Mouse (Mus musculus): ENCODE measurements around the gene Iqcf6. TPM values are rescaled to one million over a fixed set of nuclear protein-coding genes. Genes with fewer than 3 reads are reported as not detected.
"Not testable (repeated sequence)": the region's sequence is repeated elsewhere in the genome, so short reads cannot be mapped to it uniquely, and the experiment has no call there.

Gene Iqcf6
- not detected for total RNA-seq (2018; cell fraction: chromatin; rRNA removed)
- not detected for total RNA-seq (2018; cell fraction: cytosol; rRNA removed)
- not detected for total RNA-seq (2018; cell fraction: nucleus; rRNA removed)
- not detected in 3 replicates for polyA plus RNA-seq (2018)

GRCm38 (mm10) chr9:106626282-106626681 is at the start of gene Iqcf6:
Gene Iqcf6 (plus strand): TSS chr9:106626582.
- no peaks in the 10 kb centered on the region for H3K79me2 ChIP-seq (ENCODE audit: inconsistent target)
- H3K36me3 ChIP-seq (ENCODE audit: inconsistent target) = no peaks in the 10 kb centered on the region
- no peak within 1 kb of the TSS for H3K4me3 ChIP-seq (ENCODE audit: inconsistent target)
- no peak within 1 kb of the TSS for H3K27ac ChIP-seq
- WGBS (ENCODE audit: missing documents) = 74% methylated on average over 2 of the region's 2 CpGs

- Histone ChIP-seq H3K27ac (no peak overlapping the region), H3K79me2 (ENCODE audit: inconsistent target) (no peaks in the 10 kb centered on the region), H3K36me3 (ENCODE audit: inconsistent target) (no peaks in the 10 kb centered on the region), H3K4me3 (ENCODE audit: inconsistent target) (no peak overlapping the region)
- 80% methylated on average over 7 of the region's 7 CpGs for WGBS (ENCODE audit: missing documents)
Observed at GRCm38 (mm10) chr9:106580016-106580415, 46.4 kb upstream of the Iqcf6 start.

GRCm38 (mm10) chr9:106582552-106582951 is 43.8 kb upstream of the Iqcf6 start:
- Histone ChIP-seq H3K4me3 (ENCODE audit: inconsistent target) (no peak overlapping the region), H3K79me2 (ENCODE audit: inconsistent target) (no peaks in the 10 kb centered on the region)
- WGBS (ENCODE audit: missing documents) = 80% methylated on average over 1 of the region's 1 CpGs

GRCm38 (mm10) chr9:106592158-106592557 is 34.2 kb upstream of the Iqcf6 start:
- H3K27ac ChIP-seq = no peak overlapping the region
- 87% methylated on average over 5 of the region's 5 CpGs for WGBS (ENCODE audit: missing documents)
- H3K79me2 ChIP-seq (ENCODE audit: inconsistent target) = no peaks in the 10 kb centered on the region
- no peaks in the 10 kb centered on the region for H3K36me3 ChIP-seq (ENCODE audit: inconsistent target)
- H3K4me3 ChIP-seq (ENCODE audit: inconsistent target) = no peak overlapping the region

More at GRCm38 (mm10) chr9:106582552-106582951, 43.8 kb upstream of the Iqcf6 start:
- no peaks in the 10 kb centered on the region for H3K36me3 ChIP-seq (ENCODE audit: inconsistent target)
- no peak overlapping the region for H3K27ac ChIP-seq

GRCm38 (mm10) chr9:106595402-106595801 is 31.0 kb upstream of the Iqcf6 start:
- not testable (repeated sequence) for H3K36me3 ChIP-seq (ENCODE audit: inconsistent target); H3K79me2 ChIP-seq (ENCODE audit: inconsistent target); H3K27ac ChIP-seq; H3K4me3 ChIP-seq (ENCODE audit: inconsistent target)
- WGBS (ENCODE audit: missing documents) = 60% methylated on average over 2 of the region's 4 CpGs

GRCm38 (mm10) chr9:106595836-106596235 is 30.5 kb upstream of the Iqcf6 start:
- H3K4me3 ChIP-seq (ENCODE audit: inconsistent target) = no peak overlapping the region
- no peaks in the 10 kb centered on the region for H3K36me3 ChIP-seq (ENCODE audit: inconsistent target)
- no peak overlapping the region for H3K27ac ChIP-seq
- WGBS (ENCODE audit: missing documents) = 90% methylated on average over 7 of the region's 7 CpGs
- no peaks in the 10 kb centered on the region for H3K79me2 ChIP-seq (ENCODE audit: inconsistent target)

- Histone ChIP-seq H3K36me3 (ENCODE audit: inconsistent target) (no peaks in the 10 kb centered on the region), H3K79me2 (ENCODE audit: inconsistent target) (no peaks in the 10 kb centered on the region), H3K4me3 (ENCODE audit: inconsistent target) (no peak overlapping the region), H3K27ac (no peak overlapping the region)
- WGBS (ENCODE audit: missing documents) = 51% methylated on average over 7 of the region's 7 CpGs
Observed at GRCm38 (mm10) chr9:106598466-106598865, 27.9 kb upstream of the Iqcf6 start.

- WGBS (ENCODE audit: missing documents) = 21% methylated on average over 8 of the region's 8 CpGs
- Histone ChIP-seq H3K79me2 (ENCODE audit: inconsistent target) (no peaks in the 10 kb centered on the region), H3K36me3 (ENCODE audit: inconsistent target) (no peaks in the 10 kb centered on the region), H3K27ac (no peak overlapping the region), H3K4me3 (ENCODE audit: inconsistent target) (no peak overlapping the region)
Observed at GRCm38 (mm10) chr9:106600546-106600945, 25.8 kb upstream of the Iqcf6 start.

- H3K36me3 ChIP-seq (ENCODE audit: inconsistent target) = no peaks in the 10 kb centered on the region
- 91% methylated on average over 4 of the region's 4 CpGs for WGBS (ENCODE audit: missing documents)
- H3K27ac ChIP-seq = no peak overlapping the region
- H3K4me3 ChIP-seq (ENCODE audit: inconsistent target) = no peak overlapping the region
- H3K79me2 ChIP-seq (ENCODE audit: inconsistent target) = no peaks in the 10 kb centered on the region
Observed at GRCm38 (mm10) chr9:106610727-106611126, 15.7 kb upstream of the Iqcf6 start.

GRCm38 (mm10) chr9:106613951-106614350 is 12.4 kb upstream of the Iqcf6 start:
- no peaks in the 10 kb centered on the region for H3K36me3 ChIP-seq (ENCODE audit: inconsistent target)
- WGBS (ENCODE audit: missing documents) = 71% methylated on average over 2 of the region's 2 CpGs
- H3K79me2 ChIP-seq (ENCODE audit: inconsistent target) = no peaks in the 10 kb centered on the region
- no peak overlapping the region for H3K27ac ChIP-seq
- H3K4me3 ChIP-seq (ENCODE audit: inconsistent target) = no peak overlapping the region

- Histone ChIP-seq H3K79me2 (ENCODE audit: inconsistent target) (no peaks in the 10 kb centered on the region), H3K4me3 (ENCODE audit: inconsistent target) (no peak overlapping the region), H3K27ac (no peak overlapping the region), H3K36me3 (ENCODE audit: inconsistent target) (no peaks in the 10 kb centered on the region)
- WGBS (ENCODE audit: missing documents) = 66% methylated on average over 3 of the region's 3 CpGs
Observed at GRCm38 (mm10) chr9:106614616-106615015, 11.8 kb upstream of the Iqcf6 start.

GRCm38 (mm10) chr9:106616306-106616705 is 10.1 kb upstream of the Iqcf6 start:
- H3K27ac ChIP-seq = no peak overlapping the region

GRCm38 (mm10) chr9:106617496-106617895 is 8.9 kb upstream of the Iqcf6 start:
- no peaks in the 10 kb centered on the region for H3K79me2 ChIP-seq (ENCODE audit: inconsistent target)

More at GRCm38 (mm10) chr9:106616306-106616705, 10.1 kb upstream of the Iqcf6 start:
- no peaks in the 10 kb centered on the region for H3K36me3 ChIP-seq (ENCODE audit: inconsistent target)
- no peaks in the 10 kb centered on the region for H3K79me2 ChIP-seq (ENCODE audit: inconsistent target)
- H3K4me3 ChIP-seq (ENCODE audit: inconsistent target) = no peak overlapping the region
- WGBS (ENCODE audit: missing documents) = 89% methylated on average over 9 of the region's 9 CpGs

GRCm38 (mm10) chr9:106627796-106628195 is 1.4 kb downstream of the Iqcf6 start:
- 48% methylated on average over 6 of the region's 8 CpGs for WGBS (ENCODE audit: missing documents)
- not testable (repeated sequence) for H3K27ac ChIP-seq; H3K79me2 ChIP-seq (ENCODE audit: inconsistent target); H3K36me3 ChIP-seq (ENCODE audit: inconsistent target); H3K4me3 ChIP-seq (ENCODE audit: inconsistent target)

More at GRCm38 (mm10) chr9:106617496-106617895, 8.9 kb upstream of the Iqcf6 start:
- Histone ChIP-seq H3K36me3 (ENCODE audit: inconsistent target) (no peaks in the 10 kb centered on the region), H3K27ac (no peak overlapping the region), H3K4me3 (ENCODE audit: inconsistent target) (no peak overlapping the region)
- 92% methylated on average over 3 of the region's 3 CpGs for WGBS (ENCODE audit: missing documents)

- no peaks in the 10 kb centered on the region for H3K36me3 ChIP-seq (ENCODE audit: inconsistent target)
- no peaks in the 10 kb centered on the region for H3K79me2 ChIP-seq (ENCODE audit: inconsistent target)
- H3K4me3 ChIP-seq (ENCODE audit: inconsistent target) = no peak overlapping the region
- no peak overlapping the region for H3K27ac ChIP-seq
- 67% methylated on average over 5 of the region's 5 CpGs for WGBS (ENCODE audit: missing documents)
Observed at GRCm38 (mm10) chr9:106632185-106632584, 5.8 kb downstream of the Iqcf6 start.

- no peaks in the 10 kb centered on the region for H3K36me3 ChIP-seq (ENCODE audit: inconsistent target)
- no peak overlapping the region for H3K27ac ChIP-seq
- no peaks in the 10 kb centered on the region for H3K79me2 ChIP-seq (ENCODE audit: inconsistent target)
- no peak overlapping the region for H3K4me3 ChIP-seq (ENCODE audit: inconsistent target)
- 86% methylated on average over 8 of the region's 8 CpGs for WGBS (ENCODE audit: missing documents)
Observed at GRCm38 (mm10) chr9:106638154-106638553, 11.8 kb downstream of the Iqcf6 start.

Measured in macrophage (primary cell).